Mouse (Mus musculus): ENCODE measurements around the gene Eea1. TPM values are rescaled to one million over a fixed set of nuclear protein-coding genes. Genes with fewer than 3 reads are reported as not detected.

The Eea1 gene
- polyA plus RNA-seq, 1 experiment, result 8.1 TPM

DNA sequence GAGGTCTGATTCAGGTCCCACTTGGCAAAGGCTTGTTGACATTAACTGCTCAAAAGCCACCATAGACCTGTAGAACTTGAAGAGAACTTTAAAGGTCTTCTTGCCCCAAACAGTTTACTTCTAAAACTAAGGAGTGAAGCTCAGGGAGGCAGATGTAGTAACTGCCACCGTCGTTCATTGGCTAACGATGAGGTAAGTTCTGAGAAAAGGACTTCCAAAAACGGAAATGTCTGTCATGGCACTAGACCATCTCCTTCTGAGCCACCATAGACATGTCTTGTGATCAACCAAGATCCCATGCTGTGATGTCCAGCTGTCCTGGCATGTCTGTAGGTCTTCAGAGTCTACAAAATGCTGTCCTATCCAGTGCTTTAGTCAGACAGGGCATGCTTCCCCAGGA lies 139.4 kb downstream of the Eea1 start:
- no peak for TF ChIP-seq GATA1 (IDR thresholded peaks at IDR 0.05; ENCODE audit: low read length)

DNA sequence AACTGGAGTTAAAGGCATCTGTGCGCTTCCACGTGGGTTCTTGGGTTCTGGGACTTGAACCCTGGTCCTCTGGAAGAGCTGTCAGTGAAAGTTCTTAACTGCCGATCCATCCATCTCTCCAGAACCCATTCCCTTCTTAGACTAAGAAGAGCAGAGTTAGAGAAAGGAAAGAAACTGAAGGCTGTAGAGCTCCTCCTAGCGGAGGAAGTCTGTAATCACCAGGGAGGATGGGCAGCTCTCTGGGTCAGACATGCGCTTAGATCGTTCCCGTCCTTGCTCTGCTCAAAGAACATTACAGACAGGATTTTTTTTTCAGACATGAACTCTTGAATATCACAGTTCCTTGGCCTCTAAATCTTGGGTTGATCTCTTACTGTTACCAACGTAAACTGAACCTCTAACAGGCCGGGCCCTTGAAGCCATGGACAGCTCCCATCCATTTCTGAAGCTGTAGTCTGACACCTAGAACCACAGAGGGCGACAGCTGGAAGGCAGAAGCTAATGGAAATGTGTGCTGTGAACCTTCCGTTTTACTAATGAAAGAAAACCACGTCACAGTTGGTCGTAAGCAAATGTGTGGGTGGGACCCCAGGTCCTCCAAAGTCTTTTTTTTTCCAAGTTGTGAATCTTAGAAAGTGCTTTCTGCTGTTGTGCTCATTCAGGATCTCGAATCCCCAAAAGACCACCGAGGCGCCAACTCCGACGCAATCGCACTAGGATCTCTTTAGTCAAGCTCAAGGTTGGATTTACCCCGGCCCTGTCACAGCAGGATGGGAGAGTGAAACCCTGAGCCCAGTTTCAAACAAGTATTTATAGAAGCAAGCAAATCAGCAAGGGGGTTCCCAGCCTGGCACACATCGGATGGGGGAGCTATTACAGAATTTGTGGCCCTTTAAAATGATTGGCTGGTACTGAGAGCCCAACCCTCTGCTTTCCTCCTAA lies 140.3 kb downstream of the Eea1 start:
- no peak for TF ChIP-seq GATA1 (IDR thresholded peaks at IDR 0.05; ENCODE audit: low read length)

DNA sequence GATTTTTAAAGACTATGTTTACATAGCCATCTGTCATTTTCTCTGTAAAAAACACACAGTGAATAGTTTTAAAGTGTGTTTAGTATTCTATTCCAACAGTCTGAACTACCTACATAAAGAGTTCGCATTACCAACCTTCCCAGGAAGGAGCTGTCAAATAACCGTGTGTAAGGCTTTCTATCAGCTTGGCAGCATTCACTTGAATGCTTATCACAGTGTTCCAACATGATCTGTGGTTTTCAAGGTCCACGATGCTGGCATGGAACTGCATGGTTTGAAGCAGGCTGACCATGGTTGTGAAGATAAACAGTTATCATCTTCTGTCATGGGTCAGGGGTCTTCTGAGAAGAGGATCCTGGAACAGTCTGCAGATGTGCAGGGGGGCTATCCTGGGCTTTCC lies 141.8 kb downstream of the Eea1 start:
- TF ChIP-seq GATA1 (IDR thresholded peaks at IDR 0.05; ENCODE audit: low read length), result no peak

DNA sequence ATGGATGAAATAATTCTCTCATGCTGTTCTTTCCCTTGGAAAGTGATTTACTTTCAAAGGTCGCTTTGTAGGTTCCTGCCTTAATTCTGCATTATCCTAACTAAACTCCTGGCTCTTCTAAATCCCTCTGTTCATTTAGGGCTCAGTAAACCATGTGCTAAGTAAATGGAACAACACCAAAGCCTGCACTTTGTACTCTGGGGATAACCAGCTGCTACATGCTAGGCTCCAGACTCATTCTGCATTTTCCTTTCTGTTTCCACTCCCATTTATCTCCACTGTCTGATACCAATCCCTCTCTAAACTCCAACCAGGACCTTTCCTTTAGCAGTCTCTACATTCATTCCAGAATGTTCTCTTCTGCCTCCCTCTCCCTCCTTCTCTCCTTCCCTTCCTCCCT lies 149.3 kb downstream of the Eea1 start:
- TF ChIP-seq GATA1 (IDR thresholded peaks at IDR 0.05; ENCODE audit: low read length), result no peak

DNA sequence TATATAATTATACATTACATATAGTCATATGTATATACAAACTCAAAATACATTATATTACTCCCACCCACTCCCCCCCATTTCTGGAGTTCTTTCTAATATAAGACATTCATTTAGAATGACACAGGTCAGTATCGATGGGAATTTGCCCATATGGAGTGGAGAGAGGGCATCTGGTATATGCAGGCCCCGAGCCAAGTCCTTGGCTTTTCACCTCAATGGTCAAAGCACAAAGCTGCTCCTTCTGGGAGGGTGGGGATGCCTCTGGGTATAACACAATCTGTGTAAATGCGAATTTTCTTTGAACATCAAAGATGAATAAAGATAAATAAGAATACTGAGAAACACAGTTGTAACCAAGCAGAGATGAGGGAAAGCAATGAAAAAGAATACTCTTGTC lies 149.9 kb downstream of the Eea1 start:
- no peak for TF ChIP-seq GATA1 (IDR thresholded peaks at IDR 0.05; ENCODE audit: low read length)

DNA sequence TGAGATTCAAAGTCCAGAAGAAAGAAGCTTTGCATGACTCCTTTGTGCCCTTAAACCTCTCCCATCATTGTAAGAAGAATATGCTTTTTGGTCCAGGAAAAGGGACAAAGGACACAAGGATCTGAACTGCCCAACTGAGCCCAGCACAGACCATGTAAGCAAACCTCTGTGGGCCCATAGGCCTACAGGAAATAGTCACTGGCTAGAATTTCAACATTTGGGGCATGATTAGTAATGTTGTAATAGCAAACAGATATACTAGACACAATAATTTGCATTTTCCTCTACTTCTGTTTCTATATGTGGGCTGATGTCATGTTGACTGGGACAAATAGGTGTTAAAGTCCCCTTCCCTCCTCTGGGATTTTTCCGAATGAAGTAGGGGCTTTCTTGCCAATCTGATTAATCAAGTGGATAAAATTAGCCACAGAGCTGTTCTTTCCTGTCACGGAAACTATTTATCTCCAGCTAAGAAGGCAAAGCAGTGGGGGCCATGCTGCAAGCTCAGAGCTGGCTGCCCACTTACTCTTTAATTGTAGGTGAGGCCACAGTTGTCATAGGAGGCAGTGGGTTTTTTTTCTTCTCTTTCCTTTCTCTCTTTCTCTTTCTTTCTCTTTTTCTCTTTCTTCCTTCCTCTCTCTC lies 153.6 kb downstream of the Eea1 start:
- no peak for TF ChIP-seq GATA1 (IDR thresholded peaks at IDR 0.05; ENCODE audit: low read length)

DNA sequence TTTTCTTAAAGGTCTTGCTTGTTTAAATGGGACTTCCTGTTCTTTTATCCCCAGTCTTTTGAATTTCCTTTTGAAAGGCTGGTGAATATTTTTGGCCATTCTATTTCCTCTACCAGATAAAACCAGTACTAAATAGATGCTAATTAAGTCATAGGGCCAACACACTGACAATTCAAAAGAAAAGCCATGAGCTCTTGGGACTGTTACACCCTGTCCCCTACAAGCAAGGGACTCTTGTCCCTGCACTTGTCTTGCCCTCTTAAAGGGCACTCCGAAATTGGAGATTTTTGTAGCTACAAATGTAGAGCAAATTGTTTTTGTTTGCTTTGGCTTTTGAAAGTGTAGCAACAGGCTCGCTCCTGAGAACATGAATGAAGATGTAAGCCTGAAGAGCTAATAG lies 154.1 kb downstream of the Eea1 start:
- TF ChIP-seq GATA1 (IDR thresholded peaks at IDR 0.05; ENCODE audit: low read length), result no peak

Other genes with a start within 250 kb of the Eea1 start
- not detected in 2 replicates for gene Gm33543, start 97.7 kb upstream of the Eea1 start, polyA plus RNA-seq (2012)
- not detected in 2 replicates for gene Gm5426, start 196.0 kb downstream of the Eea1 start, polyA plus RNA-seq (2012)

All from G1E-ER4 (cell line).